Mouse (Mus musculus): Measurements from ENCODE around the gene Scn3b.

DNA sequence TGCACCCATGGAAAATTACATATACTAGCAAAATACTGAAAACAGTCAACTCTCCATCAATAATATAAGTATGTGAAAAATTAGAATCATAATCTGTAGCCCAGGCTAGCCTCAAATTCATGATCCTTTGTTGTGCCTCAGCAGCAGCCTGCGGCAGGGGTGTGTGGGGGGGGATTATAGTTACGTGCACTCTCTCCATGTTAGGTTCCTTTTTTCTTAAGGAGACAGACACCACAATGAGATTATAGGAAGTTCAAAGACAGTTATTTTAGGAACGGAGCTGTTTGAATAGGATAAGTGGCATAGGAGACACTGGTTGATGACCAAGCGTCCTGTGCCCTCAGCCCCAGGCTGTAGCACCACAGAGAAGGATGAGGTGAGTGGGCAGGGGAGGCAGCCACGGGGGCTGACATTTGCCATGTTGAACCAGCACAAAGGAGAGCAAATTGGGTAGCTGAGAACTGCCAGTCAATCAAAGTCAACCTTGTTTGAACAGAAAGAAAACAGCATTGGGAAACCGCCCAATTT is 40.1 kb upstream of the Scn3b start:
- TF ChIP-seq POLR2A (IDR thresholded peaks at IDR 0.05; ENCODE audit: borderline replicate concordance, extremely low read depth, low read depth, low read length) (no peak), CTCF (IDR thresholded peaks at IDR 0.05; ENCODE audit: insufficient read depth, low read length) (no peak)

Data from lung, adult 2 months (tissue).